Mouse (Mus musculus) liver, embryonic 14.5 days (tissue): ENCODE measurements around the gene Gm49380.

Experiments used
- CTCF ChIP-seq: IDR thresholded peaks from 2 replicates; pipeline ENCODE4 v1.5.1; 2016; ENCODE audit warnings: antibody characterized with exemption, low read depth, control low read depth
- EP300 ChIP-seq: IDR thresholded peaks from 2 replicates; pipeline ENCODE4 v1.6.1; 2016; ENCODE audit warnings: antibody characterized with exemption, low read depth

DNA sequence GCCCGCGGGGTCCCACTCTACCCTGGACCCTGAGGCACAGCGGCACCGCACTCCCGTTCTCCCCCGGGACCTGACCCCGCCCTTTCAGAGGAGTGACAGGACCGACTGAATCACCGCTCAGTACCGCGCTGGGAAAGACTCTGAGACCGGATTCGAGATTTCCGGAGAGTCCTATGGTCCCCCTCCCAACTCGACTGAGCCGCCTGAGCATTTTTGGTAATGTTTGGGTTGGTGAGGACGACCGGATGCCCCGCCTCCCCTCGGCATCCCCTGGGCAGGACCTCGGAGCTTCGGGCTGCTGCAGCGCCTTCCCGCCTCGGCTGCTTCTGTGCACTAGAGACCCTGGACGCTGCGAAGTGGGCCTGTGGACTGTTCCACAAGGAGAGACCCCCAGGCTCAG lies 16.7 kb upstream of the Gm49380 start:
- TF ChIP-seq CTCF (no peak), EP300 (no peak)
